Mouse (Mus musculus): ENCODE measurements at regions not wholly inside any gene's neighbourhood (a gene's known extent, or its start where the extent isn't known, plus 50 kb on each side); places are given as distances from the start of the nearest gene placed in this dataset.

DNA sequence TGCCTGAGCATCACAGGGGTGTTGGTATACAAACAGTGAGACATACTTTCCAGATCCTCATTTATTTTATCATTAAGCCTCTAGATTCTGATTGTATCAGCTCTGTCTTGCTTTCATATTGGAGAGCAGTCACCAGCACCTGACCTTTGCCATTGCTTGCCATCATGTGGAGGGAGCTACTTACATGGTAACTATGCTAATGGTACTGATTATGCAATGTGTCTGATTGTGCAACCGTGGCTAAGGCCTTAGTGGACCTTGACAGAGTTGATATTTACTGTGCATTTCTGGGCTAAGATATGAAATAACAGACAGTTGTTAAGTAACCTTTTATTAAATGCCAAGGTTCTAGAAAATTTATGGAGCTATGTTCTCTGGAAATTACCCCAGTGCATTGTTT lies 180.7 kb downstream of the 1700064H15Rik start:
- DNase-seq (peak; percentile 34), ATAC-seq (peak; percentile 96)
- Histone ChIP-seq H3K9me3 (ENCODE audit: low read length) (no peaks in the 10 kb centered on the region), H3K9ac (replicated peaks) (no peak overlapping the region), H3K27ac (ENCODE audit: low read depth) (no peak overlapping the region), H3K27me3 (ENCODE audit: insufficient read depth, low read length) (no peaks in the 10 kb centered on the region), H3K36me3 (replicated peaks; ENCODE audit: insufficient read depth, low read length) (no peaks in the 10 kb centered on the region), H3K4me2 (ENCODE audit: low read depth, low read length) (no peak overlapping the region), H3K4me1 (ENCODE audit: insufficient read depth) (no peaks in the 10 kb centered on the region), H3K4me3 (ENCODE audit: low read depth, low read length) (no peak overlapping the region)
- 21% methylated on average over 1 of the region's 1 CpGs for WGBS (ENCODE audit: insufficient replicate concordance)
- TF ChIP-seq EP300 (IDR thresholded peaks at IDR 0.05; ENCODE audit: low read depth) (no peak), CTCF (IDR thresholded peaks at IDR 0.05; ENCODE audit: low read depth) (no peak)

DNA sequence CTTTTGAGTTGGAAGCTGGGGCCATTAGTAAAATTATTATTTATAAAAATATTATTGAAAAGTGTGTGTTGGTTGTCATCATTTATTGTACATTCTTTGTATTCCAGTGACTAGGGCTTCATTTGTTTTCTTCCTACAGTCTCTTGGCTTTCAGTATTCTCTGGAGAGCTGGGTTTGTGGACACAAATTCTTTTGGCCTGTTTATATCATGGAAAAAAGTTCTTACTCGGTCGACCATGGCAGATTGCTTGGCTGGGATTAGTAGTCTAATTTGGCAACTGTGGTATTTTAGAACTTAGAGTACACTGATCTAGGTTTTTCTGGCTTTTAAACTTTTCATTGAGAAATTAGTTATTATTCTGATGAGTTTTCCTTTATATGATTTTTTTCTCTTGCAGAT lies 183.6 kb downstream of the 1700064H15Rik start:
- WGBS (ENCODE audit: insufficient replicate concordance): 68% methylated on average over 2 of the region's 2 CpGs
- Histone ChIP-seq H3K9ac (replicated peaks) (no peak overlapping the region), H3K9me3 (ENCODE audit: low read length) (no peaks in the 10 kb centered on the region), H3K4me3 (ENCODE audit: low read depth, low read length) (no peak overlapping the region), H3K27me3 (ENCODE audit: insufficient read depth, low read length) (no peaks in the 10 kb centered on the region), H3K36me3 (replicated peaks; ENCODE audit: insufficient read depth, low read length) (no peaks in the 10 kb centered on the region), H3K27ac (ENCODE audit: low read depth) (no peak overlapping the region), H3K4me1 (ENCODE audit: insufficient read depth) (no peaks in the 10 kb centered on the region), H3K4me2 (ENCODE audit: low read depth, low read length) (no peak overlapping the region)
- DNase-seq (no peak), ATAC-seq (no peak)
- TF ChIP-seq EP300 (IDR thresholded peaks at IDR 0.05; ENCODE audit: low read depth) (no peak), CTCF (IDR thresholded peaks at IDR 0.05; ENCODE audit: low read depth) (no peak)

DNA sequence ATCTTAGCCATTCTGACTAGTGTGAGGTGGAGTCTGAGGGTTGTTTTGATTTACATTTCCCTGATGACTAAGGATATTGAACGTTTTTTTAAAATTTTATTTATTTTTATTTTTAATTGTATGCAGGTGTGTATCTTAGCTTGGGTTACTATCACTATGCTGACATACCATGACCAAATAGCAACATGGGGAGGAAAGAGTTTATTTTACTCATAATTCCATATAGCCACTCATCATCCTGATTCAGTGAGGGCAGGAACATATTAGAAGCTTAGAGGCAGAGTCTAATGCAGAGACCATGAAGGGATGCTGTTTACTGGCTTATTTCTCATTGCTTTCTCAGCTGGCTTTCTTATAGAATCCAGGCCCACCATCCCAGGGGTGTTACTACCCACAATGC lies 186.7 kb downstream of the 1700064H15Rik start:
- H3K9me3 ChIP-seq (ENCODE audit: low read length): no peaks in the 10 kb centered on the region
- no peak overlapping the region for H3K4me3 ChIP-seq (ENCODE audit: low read depth, low read length)
- no peak for TF ChIP-seq EP300 (IDR thresholded peaks at IDR 0.05; ENCODE audit: low read depth)
- no peak for TF ChIP-seq CTCF (IDR thresholded peaks at IDR 0.05; ENCODE audit: low read depth)
- 50% methylated on average over 1 of the region's 1 CpGs for WGBS (ENCODE audit: insufficient replicate concordance)
- no peak overlapping the region for H3K4me2 ChIP-seq (ENCODE audit: low read depth, low read length)
- H3K4me1 ChIP-seq (ENCODE audit: insufficient read depth): no peaks in the 10 kb centered on the region
- no peak overlapping the region for H3K9ac ChIP-seq (replicated peaks)
- H3K27ac ChIP-seq (ENCODE audit: low read depth): no peak overlapping the region
- DNase-seq (no peak), ATAC-seq (no peak)
- no peaks in the 10 kb centered on the region for H3K36me3 ChIP-seq (replicated peaks; ENCODE audit: insufficient read depth, low read length)
- H3K27me3 ChIP-seq (ENCODE audit: insufficient read depth, low read length): no peaks in the 10 kb centered on the region

DNA sequence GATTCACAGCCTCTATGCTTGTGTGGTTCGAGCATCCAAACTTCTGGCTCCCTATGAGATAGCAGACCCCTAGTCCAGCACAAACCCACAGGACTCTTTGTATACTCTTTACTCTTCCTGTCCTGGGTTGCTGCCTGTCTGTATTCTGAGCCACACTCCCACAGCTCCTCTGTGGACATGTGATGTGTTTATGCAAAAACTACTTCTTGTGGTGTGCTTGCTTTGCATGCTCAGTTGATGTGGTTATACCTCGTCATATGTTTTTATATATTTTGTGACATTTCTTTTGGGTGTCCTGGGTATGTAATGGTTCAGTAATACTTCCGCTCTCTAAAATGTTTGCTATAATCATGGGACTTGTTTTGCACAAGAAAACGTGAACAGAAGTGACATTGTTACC lies 198.3 kb downstream of the 1700064H15Rik start:
- H3K9ac ChIP-seq (replicated peaks): no peak overlapping the region
- ATAC-seq (0 out of 2 replicates have a peak, but pooled peaks have one; percentile 33), DNase-seq (no peak)
- no peak overlapping the region for H3K27ac ChIP-seq (ENCODE audit: low read depth)
- H3K27me3 ChIP-seq (ENCODE audit: insufficient read depth, low read length): no peaks in the 10 kb centered on the region
- WGBS (ENCODE audit: insufficient replicate concordance): 56% methylated on average over 4 of the region's 4 CpGs
- no peak for TF ChIP-seq CTCF (IDR thresholded peaks at IDR 0.05; ENCODE audit: low read depth)
- TF ChIP-seq EP300 (IDR thresholded peaks at IDR 0.05; ENCODE audit: low read depth): no peak
- H3K4me2 ChIP-seq (ENCODE audit: low read depth, low read length): no peak overlapping the region
- H3K4me1 ChIP-seq (ENCODE audit: insufficient read depth): no peaks in the 10 kb centered on the region
- H3K36me3 ChIP-seq (replicated peaks; ENCODE audit: insufficient read depth, low read length): no peaks in the 10 kb centered on the region
- H3K9me3 ChIP-seq (ENCODE audit: low read length): no peaks in the 10 kb centered on the region
- H3K4me3 ChIP-seq (ENCODE audit: low read depth, low read length): no peak overlapping the region

DNA sequence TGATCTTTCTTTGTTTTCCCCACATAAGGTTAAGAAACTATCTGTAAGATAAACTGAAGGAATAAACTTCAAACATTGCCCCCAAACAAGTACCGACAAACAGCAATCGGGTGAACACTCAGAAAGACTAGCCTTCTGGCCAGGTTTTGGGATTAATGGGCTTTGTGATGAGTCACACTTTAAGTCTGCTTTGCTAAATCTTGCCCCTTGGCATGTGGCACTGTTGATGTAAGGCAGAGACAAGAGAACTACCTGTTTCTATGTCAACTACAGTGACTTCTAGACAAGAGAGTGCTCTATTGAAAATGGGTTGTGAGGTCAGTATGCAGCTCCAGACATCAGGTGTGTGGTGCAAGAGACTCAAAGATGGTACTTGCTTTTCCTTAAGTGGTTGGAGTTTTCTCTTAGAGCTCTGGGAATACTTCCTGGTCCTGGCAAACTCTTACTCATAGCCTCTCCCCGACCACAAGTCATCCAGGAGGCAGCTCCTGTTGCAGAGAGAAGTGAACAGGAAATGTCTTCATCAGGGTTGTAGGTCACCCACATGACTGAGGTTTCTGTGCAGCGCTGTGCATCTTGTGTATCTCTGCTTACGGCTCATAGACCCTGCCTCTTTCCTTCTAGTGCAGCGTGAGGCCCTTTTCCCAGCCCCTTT lies 198.9 kb downstream of the 1700064H15Rik start:
- Histone ChIP-seq H3K4me2 (ENCODE audit: low read depth, low read length) (no peak overlapping the region), H3K36me3 (replicated peaks; ENCODE audit: insufficient read depth, low read length) (no peaks in the 10 kb centered on the region), H3K9me3 (ENCODE audit: low read length) (no peaks in the 10 kb centered on the region), H3K27ac (ENCODE audit: low read depth) (no peak overlapping the region), H3K9ac (replicated peaks) (no peak overlapping the region), H3K27me3 (ENCODE audit: insufficient read depth, low read length) (no peaks in the 10 kb centered on the region), H3K4me3 (ENCODE audit: low read depth, low read length) (no peak overlapping the region), H3K4me1 (ENCODE audit: insufficient read depth) (no peaks in the 10 kb centered on the region)
- DNase-seq (no peak), ATAC-seq (no peak)
- no peak for TF ChIP-seq CTCF (IDR thresholded peaks at IDR 0.05; ENCODE audit: low read depth)
- no peak for TF ChIP-seq EP300 (IDR thresholded peaks at IDR 0.05; ENCODE audit: low read depth)
- 52% methylated on average over 6 of the region's 6 CpGs for WGBS (ENCODE audit: insufficient replicate concordance)

DNA sequence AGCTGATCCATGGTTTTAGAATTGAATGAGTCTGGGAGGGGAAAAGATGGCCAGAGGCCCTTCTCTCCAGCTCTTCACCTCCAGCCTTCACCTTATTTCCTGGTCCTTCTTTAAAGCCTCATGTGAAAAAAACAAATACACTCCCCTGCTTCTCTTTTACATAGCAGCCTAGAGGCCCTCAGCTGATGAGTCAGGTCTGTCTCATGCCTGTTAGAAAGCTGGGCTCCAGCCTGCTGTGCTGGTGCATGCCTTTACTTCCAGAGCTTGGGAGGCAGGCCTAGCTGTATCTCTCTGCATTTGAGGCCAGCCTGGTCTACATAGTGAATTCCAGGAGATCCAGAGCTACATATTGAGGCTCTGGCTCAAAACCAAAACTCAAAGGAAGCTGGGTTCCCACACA lies 199.5 kb downstream of the 1700064H15Rik start:
- no peak overlapping the region for H3K4me2 ChIP-seq (ENCODE audit: low read depth, low read length)
- H3K4me3 ChIP-seq (ENCODE audit: low read depth, low read length): no peak overlapping the region
- H3K27ac ChIP-seq (ENCODE audit: low read depth): no peak overlapping the region
- TF ChIP-seq CTCF (IDR thresholded peaks at IDR 0.05; ENCODE audit: low read depth) (no peak), EP300 (IDR thresholded peaks at IDR 0.05; ENCODE audit: low read depth) (no peak)
- no peak overlapping the region for H3K9ac ChIP-seq (replicated peaks)
- DNase-seq (no peak), ATAC-seq (no peak)
- H3K9me3 ChIP-seq (ENCODE audit: low read length): no peaks in the 10 kb centered on the region
- no peaks in the 10 kb centered on the region for H3K4me1 ChIP-seq (ENCODE audit: insufficient read depth)
- no peaks in the 10 kb centered on the region for H3K27me3 ChIP-seq (ENCODE audit: insufficient read depth, low read length)
- no peaks in the 10 kb centered on the region for H3K36me3 ChIP-seq (replicated peaks; ENCODE audit: insufficient read depth, low read length)

DNA sequence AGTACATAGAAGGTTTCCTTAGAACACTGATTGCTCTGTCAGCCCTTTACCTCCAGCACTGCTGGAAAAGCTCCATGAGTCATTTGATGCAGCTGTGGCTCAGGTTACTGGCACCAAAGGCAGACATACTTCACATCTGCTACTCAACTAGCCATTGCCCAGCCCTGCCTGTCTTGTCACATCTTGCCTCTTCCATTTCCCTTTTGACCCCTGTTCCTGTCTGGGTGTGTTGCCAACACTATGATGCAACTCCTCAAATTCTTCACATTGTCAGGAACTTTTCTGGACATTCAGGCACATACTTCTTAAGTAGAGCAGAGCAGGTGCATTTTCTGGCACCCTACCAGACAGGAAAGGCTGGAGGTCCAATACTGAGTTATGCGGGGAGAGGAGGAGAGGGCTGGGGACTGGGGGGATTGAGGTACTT lies 202.3 kb downstream of the 1700064H15Rik start:
- H3K27me3 ChIP-seq (ENCODE audit: insufficient read depth, low read length): no peaks in the 10 kb centered on the region
- no peak for ATAC-seq
- TF ChIP-seq CTCF (IDR thresholded peaks at IDR 0.05; ENCODE audit: low read depth) (no peak), EP300 (IDR thresholded peaks at IDR 0.05; ENCODE audit: low read depth) (no peak)
- no peak overlapping the region for H3K4me2 ChIP-seq (ENCODE audit: low read depth, low read length)
- DNase-seq: no peak
- no peak overlapping the region for H3K4me3 ChIP-seq (ENCODE audit: low read depth, low read length)
- no peak overlapping the region for H3K27ac ChIP-seq (ENCODE audit: low read depth)
- no peaks in the 10 kb centered on the region for H3K9me3 ChIP-seq (ENCODE audit: low read length)
- no peaks in the 10 kb centered on the region for H3K4me1 ChIP-seq (ENCODE audit: insufficient read depth)
- H3K36me3 ChIP-seq (replicated peaks; ENCODE audit: insufficient read depth, low read length): no peaks in the 10 kb centered on the region
- no peak overlapping the region for H3K9ac ChIP-seq (replicated peaks)
- WGBS (ENCODE audit: insufficient replicate concordance): 65% methylated on average over 1 of the region's 1 CpGs

All from liver, postnatal 0 days (tissue).